Mouse (Mus musculus) skeletal muscle tissue, adult 2 months (tissue): ENCODE measurements around the gene Mvp.
A peak's percentile ranks its signal among the peaks of the same experiment; 100 is the strongest.

Source experiments
- DNase-seq: peaks from one replicate; pipeline ENCODE4 v3.0.0-alpha.2; 2012; ENCODE audit warnings: low read depth, low spot score

Gene Mvp

DNA sequence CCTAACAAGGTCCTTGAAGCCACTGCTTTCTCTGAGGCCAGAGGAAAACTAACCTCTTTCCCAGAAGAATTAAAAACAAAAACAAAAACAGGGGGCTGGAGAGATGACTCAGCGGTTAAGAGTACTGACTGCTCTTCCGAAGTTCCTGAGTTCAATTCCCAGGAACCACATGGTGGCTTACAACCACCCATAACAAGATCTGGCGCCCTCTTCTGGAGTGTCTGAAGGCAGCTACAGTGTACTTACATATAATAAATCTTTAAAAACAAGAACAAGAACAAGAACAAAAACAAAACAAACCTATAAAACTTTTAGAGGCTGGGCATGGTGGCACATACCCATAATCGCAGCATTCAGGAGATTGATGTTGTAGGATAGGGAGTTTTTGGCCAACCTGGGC lies 18.0 kb downstream of the Mvp start:
- DNase-seq, result no peak

DNA sequence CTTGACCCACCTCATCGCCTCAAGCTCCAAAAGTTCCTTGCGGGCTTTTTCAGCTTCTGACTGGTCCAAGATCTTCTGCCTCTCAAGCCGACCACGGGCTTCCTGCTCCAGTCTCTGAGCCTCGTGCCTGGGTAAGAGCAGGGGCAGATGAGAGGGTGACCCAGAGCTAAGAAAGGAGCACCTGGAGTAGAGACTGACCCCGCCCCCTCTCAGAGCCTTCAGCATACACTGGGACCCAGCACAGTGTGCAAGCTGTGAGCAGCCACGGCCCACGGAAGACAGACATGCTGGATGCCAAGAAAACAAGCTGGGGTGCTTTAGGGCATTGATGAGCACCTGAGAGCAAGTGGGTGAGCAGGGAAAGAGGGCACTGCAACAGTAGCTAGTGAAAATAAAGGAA lies 25.6 kb downstream of the Mvp start:
- no peak for DNase-seq

- DNase-seq, result peak; percentile 63
These were observed 28.1 kb downstream of the Mvp start for GRCm38 (mm10) chr7:126986319-126986718.

DNA sequence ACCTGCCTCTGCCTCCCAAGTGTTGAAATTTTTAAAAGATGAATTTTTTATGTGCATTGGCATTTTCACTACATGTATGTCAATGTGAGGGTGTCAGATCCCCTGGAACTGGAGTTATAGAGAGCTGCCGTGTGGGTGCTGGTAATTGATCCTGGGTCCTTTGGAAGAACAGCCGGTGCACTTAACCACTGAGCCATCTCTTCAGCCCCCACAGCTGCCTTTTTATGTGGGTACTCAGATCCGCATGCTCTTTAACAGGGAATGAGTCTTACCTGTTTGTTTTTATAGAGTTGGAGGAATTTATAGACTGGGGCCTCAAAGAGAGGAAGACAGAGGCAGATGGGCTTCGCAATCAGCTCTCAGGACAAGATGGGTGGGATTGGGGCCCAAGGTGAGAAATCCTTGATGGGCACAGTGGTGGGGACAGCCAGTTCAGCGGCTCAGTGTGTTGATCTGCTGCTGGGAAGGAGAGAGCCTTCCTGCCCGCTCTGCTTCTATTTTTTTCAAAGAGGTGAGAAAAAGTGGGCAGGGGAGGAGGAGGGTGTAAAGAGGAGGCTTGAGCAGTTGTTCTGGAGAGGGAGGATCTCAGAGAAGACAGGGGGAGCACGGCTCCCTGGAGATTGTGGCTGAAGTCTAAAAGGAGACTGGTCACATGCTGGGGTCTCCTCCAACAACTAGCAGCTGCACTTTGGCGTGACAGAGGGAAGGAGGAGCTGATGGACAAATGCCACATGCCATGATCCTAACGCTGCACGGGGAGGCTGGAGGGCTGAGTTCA lies 29.6 kb downstream of the Mvp start:
- no peak for DNase-seq

DNA sequence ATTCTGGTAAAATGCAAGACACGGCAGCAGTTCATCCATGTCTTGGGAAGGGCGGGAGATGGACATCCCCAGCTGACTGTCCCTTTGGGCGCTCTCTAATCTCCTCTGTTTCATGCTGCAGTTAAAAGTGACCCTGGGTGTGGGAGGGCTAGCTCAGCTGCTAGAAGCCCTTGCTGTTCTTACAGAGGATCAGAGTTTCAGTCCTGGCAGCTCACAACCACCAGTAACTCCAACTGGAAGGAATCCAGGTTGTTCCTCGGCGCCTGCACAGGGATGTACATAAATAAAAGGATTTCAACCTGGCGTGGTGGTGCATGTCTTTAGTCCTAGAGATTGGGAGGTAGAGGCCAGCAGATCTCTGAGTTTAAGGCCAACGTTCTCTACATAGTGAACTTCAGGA lies 31.3 kb downstream of the Mvp start:
- peak; percentile 59 for DNase-seq

DNA sequence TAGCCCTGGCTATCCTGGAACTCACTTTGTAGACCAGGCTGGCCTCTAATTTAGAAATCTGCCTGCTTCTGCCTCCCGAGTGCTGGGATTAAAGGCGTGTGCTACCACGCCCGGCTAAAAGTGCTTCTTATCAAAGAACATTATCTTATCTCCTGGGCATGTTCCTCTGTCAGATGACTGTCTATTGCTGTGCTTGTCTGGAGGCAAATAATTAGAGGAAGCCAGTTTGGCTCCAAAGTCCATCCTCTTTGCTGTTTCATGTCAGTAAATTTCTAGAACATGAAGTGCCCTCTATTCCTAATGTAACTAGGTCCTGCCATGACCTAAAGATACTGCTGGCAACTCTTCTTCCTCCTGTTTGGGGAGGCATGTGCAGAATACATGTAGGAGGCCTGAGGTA lies 32.4 kb downstream of the Mvp start:
- DNase-seq, result no peak

- peak; percentile 61 for DNase-seq
These were observed 32.8 kb downstream of the Mvp start for GRCm38 (mm10) chr7:126981601-126982000.

DNA sequence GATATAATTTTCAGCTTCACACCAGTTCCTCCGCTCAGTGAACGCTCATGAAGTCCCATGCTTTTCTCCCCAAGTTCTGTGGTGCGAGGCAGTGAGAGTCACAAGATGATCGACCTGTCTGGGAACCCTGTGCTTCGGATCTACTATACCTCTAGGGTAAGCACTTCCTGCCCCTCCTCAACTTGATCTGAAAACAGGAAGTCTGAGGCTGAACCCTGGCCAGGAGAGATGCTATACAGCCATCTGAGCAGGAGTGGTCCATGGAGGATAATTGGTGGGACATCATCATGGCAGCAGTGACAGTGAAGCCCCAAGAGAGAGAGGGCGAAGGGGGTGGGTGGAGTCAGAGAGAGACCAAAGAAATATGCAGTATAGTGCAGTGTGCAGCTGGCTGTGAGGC lies 35.6 kb downstream of the Mvp start:
- DNase-seq, result no peak

GRCm38 (mm10) chr7:126976878-126977459 lies 37.5 kb downstream of the Mvp start:
- no peak for DNase-seq

GRCm38 (mm10) chr7:126975950-126976866 lies 38.2 kb downstream of the Mvp start, which contains the start of gene Cdiptos:
Gene Cdiptos, minus strand, starts transcription at chr7:126976098.
- DNase-seq, result peak; percentile 93

GRCm38 (mm10) chr7:126975893-126975949 lies 38.7 kb downstream of the Mvp start, which contains the start of gene Cdipt:
Gene Cdipt, plus strand, starts transcription at chr7:126975914.
- DNase-seq, result no peak

- DNase-seq, result peak; percentile 43
These were observed 38.9 kb downstream of the Mvp start for GRCm38 (mm10) chr7:126975493-126975892.

DNA sequence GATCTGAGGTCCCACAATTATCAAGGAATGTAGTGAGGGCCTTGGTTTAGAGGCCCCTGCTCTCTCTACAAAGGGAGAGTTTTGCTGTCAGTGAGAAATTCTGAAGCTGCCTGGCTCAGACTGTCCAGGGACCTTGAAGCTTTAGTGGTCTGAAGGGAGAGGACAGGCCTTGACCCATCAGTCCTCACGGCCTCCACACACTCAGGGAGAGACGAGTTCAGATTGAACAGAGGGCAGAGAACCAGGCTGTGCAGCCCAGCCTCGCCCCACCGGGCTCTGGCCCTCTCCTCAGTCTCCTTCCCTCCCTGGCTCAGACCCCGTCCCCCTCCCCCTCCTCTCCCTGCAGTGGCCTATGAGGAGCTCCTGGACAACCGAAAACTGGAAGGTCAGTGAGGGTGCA lies 47.1 kb downstream of the Mvp start:
- DNase-seq, result no peak

DNA sequence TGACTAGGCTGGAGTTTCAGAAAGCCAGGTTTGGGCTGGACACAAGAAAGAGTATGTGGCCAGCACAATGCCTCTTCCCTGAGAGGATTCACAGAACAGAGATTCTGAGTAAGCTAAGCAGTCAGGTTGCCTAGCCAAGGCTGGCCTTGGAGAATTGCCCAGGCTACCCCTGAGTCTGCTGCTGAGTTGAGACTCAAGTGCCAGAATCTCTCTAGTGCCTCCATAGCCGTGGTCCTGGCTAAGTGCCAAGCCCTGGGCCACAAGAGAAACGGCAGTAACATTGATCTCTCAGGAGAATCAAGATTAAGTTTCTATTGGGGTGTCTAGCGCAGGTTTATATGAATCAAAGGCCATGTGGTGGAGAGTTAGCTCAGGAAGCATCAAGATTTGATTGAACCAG lies 48.9 kb downstream of the Mvp start:
- DNase-seq, result no peak

DNA sequence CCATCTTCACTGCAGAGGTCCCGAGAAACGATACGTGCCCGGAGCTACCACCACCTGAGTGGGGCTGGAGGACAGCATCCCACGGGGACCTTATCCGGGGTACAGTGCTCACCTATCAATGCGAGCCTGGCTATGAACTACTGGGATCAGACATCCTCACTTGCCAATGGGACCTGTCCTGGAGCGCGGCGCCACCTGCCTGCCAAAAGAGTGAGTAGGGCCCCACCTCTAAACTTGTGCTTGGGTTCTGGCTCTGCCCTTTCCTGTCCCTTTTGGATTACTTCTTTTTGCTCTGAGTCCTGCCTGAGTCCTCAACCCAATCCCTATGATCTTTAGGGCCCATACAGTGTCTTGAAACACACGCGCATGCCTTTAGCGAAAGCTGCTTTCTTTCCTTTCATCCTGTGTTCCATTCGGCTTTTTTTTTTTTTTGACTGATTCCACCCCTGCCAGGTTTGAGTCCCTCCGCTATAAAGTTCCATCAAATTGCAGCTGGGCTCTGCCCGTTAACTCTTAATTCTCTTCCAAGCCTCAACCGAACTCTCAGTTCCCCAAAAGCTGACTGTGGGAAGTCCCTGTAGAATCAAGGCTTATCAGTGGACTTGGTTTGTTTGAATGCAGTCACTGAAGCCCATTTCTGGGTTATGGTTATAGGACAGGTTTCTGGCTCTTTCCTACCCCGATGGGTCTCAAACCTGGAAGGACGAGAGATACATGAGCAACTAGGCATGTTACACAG lies 50.7 kb downstream of the Mvp start:
- DNase-seq, result no peak

DNA sequence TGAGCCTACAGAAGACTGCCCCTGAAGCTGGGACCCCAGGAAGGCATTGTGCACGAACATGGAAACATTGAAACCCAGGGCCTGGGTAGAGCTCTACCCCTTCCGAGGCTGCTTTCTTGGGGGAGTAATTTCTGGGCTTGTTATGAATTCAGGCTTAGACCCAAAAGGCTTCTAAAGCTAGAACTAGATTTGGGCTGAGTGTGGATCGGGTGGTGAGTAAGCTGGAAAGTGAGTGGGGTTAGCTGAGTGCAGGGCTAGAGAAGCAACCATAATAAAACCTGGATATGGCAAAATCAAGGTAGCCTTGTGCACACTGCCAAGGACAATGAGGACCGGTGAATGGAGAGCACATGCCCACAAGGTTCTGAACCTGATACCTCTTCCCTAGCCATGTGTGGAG lies 52.5 kb downstream of the Mvp start:
- DNase-seq, result no peak

DNA sequence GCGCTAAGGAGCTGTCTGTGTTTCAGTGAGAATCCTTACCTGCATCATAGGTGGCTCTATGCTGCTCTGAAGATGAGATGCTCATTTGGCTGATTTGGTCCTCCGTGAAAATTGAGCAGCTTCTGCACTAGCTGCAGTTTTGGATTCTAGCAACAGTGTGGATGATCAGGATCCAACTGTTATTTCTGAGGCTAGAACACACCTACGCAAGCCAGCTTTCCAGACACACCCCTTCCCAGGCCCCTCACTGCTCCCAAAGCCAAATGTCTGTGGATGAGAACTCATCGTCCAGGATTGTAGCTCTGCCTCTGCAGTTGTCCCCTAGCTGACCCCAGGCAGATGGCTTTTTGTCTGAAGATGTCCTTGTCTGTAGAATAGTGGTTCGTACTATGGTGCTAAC lies 53.3 kb downstream of the Mvp start:
- no peak for DNase-seq

DNA sequence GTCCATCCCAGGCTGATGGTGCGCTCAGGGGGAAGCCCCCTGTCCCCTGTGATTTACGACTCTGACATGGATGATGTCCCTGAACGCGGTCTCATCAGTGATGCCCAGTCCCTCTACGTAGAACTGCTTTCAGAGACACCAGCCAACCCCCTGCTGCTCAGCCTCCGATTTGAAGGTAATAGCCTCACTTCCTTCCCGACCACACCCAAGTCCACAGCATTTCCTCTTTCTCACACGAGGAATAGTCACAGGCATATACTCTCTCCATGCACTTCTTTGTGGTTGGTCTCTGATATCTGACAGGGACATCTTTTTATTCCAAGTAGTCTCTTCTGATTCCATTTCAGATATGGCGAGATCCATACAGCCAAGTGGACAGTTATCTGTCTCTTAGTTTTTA lies 54.6 kb downstream of the Mvp start:
- DNase-seq, result no peak

DNA sequence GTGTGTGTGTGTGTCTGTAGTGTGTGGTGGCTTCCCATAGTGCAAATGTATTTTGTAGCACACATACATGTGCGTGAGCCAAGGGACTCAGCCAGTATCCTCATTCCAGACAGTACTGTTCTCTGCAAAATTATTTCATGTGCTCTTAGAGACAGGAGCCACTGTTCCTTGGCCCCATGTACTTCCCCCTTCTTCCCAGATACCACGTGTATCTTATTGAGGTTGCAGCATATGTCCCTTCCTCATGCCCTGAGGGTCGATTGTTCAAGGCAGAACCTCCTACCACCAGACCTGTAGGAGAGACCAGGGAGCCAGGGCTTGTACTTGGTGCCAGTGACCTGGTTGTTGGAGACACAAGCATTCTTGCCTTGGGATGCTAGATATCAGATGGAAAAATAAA lies 59.3 kb downstream of the Mvp start:
- DNase-seq, result no peak

DNA sequence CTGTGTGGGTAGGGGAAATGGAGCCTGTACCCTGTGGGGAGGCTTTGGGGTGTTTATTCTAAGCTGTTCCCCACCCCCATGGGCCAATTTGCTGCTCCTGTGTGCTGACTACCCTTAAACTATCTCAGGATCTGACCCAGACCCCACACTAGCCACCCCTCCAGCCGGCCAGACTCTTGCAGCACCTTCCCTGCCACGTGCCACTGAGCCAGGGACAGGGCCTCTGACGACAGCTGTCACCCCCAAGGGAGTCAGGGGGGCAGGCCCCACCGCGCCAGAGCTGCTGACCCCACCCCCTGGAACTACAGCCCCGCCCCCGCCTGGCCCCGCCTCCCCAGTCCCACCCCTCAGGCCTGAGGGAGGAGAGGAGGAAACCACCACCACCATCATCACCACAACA lies 61.8 kb downstream of the Mvp start:
- no peak for DNase-seq

DNA sequence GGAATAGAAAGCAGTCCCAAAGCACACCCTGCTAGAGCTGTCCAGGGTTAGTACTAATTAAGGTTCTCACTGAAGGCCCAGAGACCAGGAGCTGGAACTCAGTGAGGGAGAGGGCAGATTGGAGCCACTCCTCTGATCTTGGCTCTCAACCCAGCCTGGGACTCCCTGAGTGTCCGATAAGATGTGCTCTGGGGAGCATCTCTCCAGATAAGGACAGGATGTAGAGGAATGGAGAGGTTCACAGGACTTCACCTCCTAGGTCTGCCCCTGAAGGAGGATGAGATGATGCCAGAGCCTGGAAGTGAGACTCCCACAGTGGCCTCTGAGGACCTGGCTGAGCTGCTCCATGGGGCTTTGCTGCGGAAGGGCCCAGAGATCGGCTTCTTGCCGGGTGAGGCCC lies 62.7 kb downstream of the Mvp start:
- no peak for DNase-seq
